Mouse (Mus musculus): ENCODE results near the gene Slit1. TPM values are rescaled to one million over a fixed set of nuclear protein-coding genes. Genes with fewer than 3 reads are reported as not detected.
A peak's percentile ranks its signal among the peaks of the same experiment; 100 is the strongest.

Gene Slit1
- polyA plus RNA-seq, 1 experiment, result 2.7 TPM

DNA sequence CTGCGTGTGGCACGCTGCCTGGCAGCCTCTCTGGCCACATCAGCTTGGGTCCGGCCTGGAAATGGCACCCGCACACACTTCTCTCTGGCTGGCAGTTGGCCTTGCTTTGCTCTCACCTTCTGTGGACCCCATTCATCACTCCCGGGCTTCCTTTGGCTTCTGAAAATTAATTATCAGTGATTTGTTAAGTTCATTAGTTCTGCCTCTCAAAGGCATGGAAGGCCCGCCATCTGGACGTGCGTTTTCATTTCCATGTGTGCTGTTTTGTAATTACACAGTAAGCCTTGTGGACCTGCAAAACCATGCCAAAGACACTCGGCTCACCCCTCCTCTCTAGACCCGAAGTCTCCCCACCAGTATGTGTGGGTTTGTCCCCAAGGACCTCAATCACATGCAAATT is 53.4 kb downstream of the Slit1 start:
- Histone ChIP-seq H3K4me3 (replicated peaks; ENCODE audit: control insufficient read depth, low read depth, low read length) (no peak overlapping the region), H3K27ac (ENCODE audit: control insufficient read depth, insufficient read depth, low read depth, low read length, poor library complexity) (no peak overlapping the region), H3K4me1 (ENCODE audit: control insufficient read depth, insufficient read depth, low read length) (no peaks in the 10 kb centered on the region)
- no peak for TF ChIP-seq POLR2A (IDR thresholded peaks at IDR 0.05; ENCODE audit: borderline replicate concordance, control insufficient read depth, low read depth, low read length)
- TF ChIP-seq CTCF (IDR thresholded peaks at IDR 0.05; ENCODE audit: control insufficient read depth, insufficient read depth, low read length), result no peak
- WGBS, result 80% methylated on average over 10 of the region's 10 CpGs

DNA sequence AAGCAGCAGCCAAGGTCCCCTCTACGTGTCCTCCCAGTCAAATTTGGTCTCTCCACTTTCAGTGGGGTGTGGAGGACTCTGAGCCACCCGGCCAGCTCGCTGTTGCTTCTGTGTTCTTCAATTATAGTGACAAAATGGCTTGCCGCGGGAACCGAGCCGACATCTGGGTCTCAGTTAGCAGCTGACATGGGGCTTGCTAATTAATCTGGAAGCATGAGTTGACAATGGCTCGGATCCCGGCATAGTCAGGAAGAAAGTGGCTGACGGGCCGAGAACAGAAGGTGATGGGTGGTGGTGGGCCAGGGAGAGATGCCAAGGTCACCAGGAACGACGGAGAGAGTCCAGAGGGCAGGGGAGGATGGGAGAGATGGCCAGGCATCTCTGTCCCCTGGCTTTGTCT is 55.2 kb downstream of the Slit1 start:
- Histone ChIP-seq H3K27ac (ENCODE audit: control insufficient read depth, insufficient read depth, low read depth, low read length, poor library complexity) (no peak overlapping the region), H3K4me3 (replicated peaks; ENCODE audit: control insufficient read depth, low read depth, low read length) (no peak overlapping the region), H3K4me1 (ENCODE audit: control insufficient read depth, insufficient read depth, low read length) (no peaks in the 10 kb centered on the region)
- WGBS, result 81% methylated on average over 13 of the region's 13 CpGs
- TF ChIP-seq CTCF (IDR thresholded peaks at IDR 0.05; ENCODE audit: control insufficient read depth, insufficient read depth, low read length) (no peak), POLR2A (IDR thresholded peaks at IDR 0.05; ENCODE audit: borderline replicate concordance, control insufficient read depth, low read depth, low read length) (no peak)

DNA sequence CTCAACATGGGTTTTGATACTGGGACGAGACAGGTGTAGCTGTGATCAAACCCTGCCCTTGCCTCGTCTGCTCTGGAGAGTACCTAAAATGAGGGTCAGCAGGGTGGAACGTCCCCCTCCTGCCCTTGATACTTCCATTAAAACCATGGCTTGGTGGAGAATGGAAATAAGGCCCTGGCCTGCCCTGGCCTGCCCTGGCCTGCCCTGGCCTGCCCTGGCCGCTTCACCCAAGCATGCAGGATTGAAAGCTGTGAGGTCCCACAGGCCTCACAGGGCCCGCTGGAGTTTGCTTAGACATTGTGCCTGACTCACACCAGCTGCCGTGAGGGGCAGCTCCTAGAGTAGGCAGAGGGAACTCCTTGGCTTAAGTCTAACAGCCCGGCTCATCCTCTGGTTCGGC is 55.6 kb downstream of the Slit1 start:
- no peak overlapping the region for H3K4me3 ChIP-seq (replicated peaks; ENCODE audit: control insufficient read depth, low read depth, low read length)

DNA sequence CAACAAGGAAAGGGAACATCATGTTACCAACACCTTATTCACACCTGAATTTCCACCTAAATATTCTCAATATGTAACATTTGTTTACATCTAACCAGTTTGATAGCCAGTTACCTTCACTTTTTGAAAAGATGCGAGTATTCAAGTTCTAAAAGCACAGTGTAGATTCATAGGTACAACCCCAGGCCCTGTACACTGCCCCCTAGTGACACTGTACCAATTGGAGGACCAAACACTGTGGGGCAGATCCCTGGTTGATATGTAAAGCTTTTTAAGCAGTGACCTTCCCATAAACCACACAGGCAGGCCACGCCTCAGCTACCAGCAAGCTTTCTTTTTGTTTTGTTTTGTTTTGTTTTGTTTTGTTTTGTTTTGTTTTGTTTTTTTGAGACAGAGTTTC is 57.3 kb downstream of the Slit1 start:
- H3K27ac ChIP-seq (ENCODE audit: control insufficient read depth, insufficient read depth, low read depth, low read length, poor library complexity), result no peak overlapping the region
- 59% methylated on average over 2 of the region's 2 CpGs for WGBS
- no peaks in the 10 kb centered on the region for H3K4me1 ChIP-seq (ENCODE audit: control insufficient read depth, insufficient read depth, low read length)
- H3K4me3 ChIP-seq (replicated peaks; ENCODE audit: control insufficient read depth, low read depth, low read length), result no peak overlapping the region
- no peak for TF ChIP-seq POLR2A (IDR thresholded peaks at IDR 0.05; ENCODE audit: borderline replicate concordance, control insufficient read depth, low read depth, low read length)
- TF ChIP-seq CTCF (IDR thresholded peaks at IDR 0.05; ENCODE audit: control insufficient read depth, insufficient read depth, low read length), result peak; percentile 14; the same call in 1 of the 2 replicates

More for the DNA sequence above, 55.6 kb downstream of the Slit1 start:
- no peak overlapping the region for H3K27ac ChIP-seq (ENCODE audit: control insufficient read depth, insufficient read depth, low read depth, low read length, poor library complexity)
- no peak for TF ChIP-seq POLR2A (IDR thresholded peaks at IDR 0.05; ENCODE audit: borderline replicate concordance, control insufficient read depth, low read depth, low read length)
- no peak for TF ChIP-seq CTCF (IDR thresholded peaks at IDR 0.05; ENCODE audit: control insufficient read depth, insufficient read depth, low read length)
- H3K4me1 ChIP-seq (ENCODE audit: control insufficient read depth, insufficient read depth, low read length), result no peaks in the 10 kb centered on the region
- WGBS, result 81% methylated on average over 8 of the region's 8 CpGs

DNA sequence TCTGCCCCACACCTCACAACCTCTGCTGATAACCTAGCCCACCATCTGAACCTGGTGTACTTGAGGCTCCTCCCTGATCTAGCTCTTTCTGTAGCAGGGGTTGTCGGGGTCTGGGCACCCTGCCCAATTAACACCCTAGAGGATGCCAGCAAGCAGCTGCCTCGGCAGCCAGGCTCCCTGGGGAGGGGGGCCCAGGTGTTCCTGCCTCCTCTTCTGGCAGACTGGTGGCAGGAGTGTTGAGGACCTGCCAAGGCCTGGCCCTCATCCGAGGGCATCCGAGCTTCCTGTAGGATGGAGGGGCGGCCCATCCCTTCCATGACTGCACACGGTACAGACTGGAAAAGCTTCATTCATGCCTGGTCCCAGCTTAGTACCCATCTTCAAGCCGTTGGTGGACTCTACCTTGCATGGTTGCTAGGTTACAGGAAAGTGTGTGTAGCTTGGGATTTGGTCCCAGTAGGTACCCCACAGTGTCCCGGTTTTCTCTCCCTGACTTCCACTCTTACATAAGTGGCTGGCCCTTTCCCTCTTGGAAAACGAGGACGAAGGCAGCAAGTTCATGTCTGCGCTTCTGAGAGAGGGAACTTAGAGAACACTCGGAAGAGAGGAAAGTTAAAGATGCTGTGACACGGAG is 57.9 kb downstream of the Slit1 start:
- H3K4me3 ChIP-seq (replicated peaks; ENCODE audit: control insufficient read depth, low read depth, low read length), result no peak overlapping the region
- 67% methylated on average over 13 of the region's 13 CpGs for WGBS
- no peak for TF ChIP-seq CTCF (IDR thresholded peaks at IDR 0.05; ENCODE audit: control insufficient read depth, insufficient read depth, low read length)
- no peak for TF ChIP-seq POLR2A (IDR thresholded peaks at IDR 0.05; ENCODE audit: borderline replicate concordance, control insufficient read depth, low read depth, low read length)
- no peaks in the 10 kb centered on the region for H3K4me1 ChIP-seq (ENCODE audit: control insufficient read depth, insufficient read depth, low read length)
- H3K27ac ChIP-seq (ENCODE audit: control insufficient read depth, insufficient read depth, low read depth, low read length, poor library complexity), result no peak overlapping the region

DNA sequence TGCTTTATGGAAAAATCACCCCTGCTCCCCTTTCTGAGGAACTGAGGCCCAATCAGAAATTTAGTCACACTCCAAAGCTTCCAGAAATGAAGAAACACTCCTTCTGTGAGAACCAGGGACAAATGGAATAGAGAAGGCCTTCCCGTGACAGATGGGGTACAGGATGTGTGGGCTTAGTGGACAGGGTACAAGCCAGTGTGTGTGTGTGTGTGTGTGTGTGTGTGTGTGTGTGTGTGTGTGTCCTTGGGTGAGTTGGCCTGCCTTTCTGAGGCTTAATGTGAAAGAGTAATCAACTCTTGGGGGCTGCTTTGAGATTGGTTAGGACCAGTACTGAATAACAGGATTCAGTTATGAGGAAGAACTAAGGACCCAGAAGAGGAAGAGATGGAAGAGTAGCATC is 58.6 kb downstream of the Slit1 start:
- 55% methylated on average over 1 of the region's 1 CpGs for WGBS

DNA sequence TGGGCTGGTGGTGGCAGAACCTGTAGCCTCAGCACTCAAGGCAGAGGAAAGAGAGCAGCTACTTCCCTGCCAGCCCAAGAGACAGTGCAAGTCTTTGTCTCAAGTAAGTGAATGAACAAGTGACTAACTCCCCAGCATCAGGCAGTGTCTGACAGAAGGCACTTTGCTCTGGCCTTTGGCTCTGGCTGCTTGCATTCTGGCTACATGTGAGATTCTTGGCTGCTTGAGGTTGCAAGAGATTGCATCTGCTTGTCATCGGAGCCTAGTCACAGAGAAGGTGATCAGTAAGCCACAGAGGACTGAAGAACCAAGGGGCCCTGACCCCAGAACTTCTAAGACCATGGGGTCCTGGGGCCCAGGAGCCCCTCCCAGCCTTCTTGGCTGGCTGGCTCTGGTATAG is 59.5 kb downstream of the Slit1 start:
- TF ChIP-seq CTCF (IDR thresholded peaks at IDR 0.05; ENCODE audit: control insufficient read depth, insufficient read depth, low read length) (no peak), POLR2A (IDR thresholded peaks at IDR 0.05; ENCODE audit: borderline replicate concordance, control insufficient read depth, low read depth, low read length) (no peak)
- H3K4me3 ChIP-seq (replicated peaks; ENCODE audit: control insufficient read depth, low read depth, low read length), result no peak overlapping the region
- H3K4me1 ChIP-seq (ENCODE audit: control insufficient read depth, insufficient read depth, low read length), result no peaks in the 10 kb centered on the region
- 70% methylated on average over 1 of the region's 1 CpGs for WGBS
- no peak overlapping the region for H3K27ac ChIP-seq (ENCODE audit: control insufficient read depth, insufficient read depth, low read depth, low read length, poor library complexity)

More for the DNA sequence above, 58.6 kb downstream of the Slit1 start:
- Histone ChIP-seq H3K27ac (ENCODE audit: control insufficient read depth, insufficient read depth, low read depth, low read length, poor library complexity) (no peak overlapping the region), H3K4me3 (replicated peaks; ENCODE audit: control insufficient read depth, low read depth, low read length) (no peak overlapping the region), H3K4me1 (ENCODE audit: control insufficient read depth, insufficient read depth, low read length) (no peaks in the 10 kb centered on the region)
- TF ChIP-seq POLR2A (IDR thresholded peaks at IDR 0.05; ENCODE audit: borderline replicate concordance, control insufficient read depth, low read depth, low read length) (no peak), CTCF (IDR thresholded peaks at IDR 0.05; ENCODE audit: control insufficient read depth, insufficient read depth, low read length) (no peak)

- Histone ChIP-seq H3K27ac (ENCODE audit: control insufficient read depth, insufficient read depth, low read depth, low read length, poor library complexity) (no peak overlapping the region), H3K4me1 (ENCODE audit: control insufficient read depth, insufficient read depth, low read length) (no peaks in the 10 kb centered on the region), H3K4me3 (replicated peaks; ENCODE audit: control insufficient read depth, low read depth, low read length) (no peak overlapping the region)
- TF ChIP-seq CTCF (IDR thresholded peaks at IDR 0.05; ENCODE audit: control insufficient read depth, insufficient read depth, low read length) (no peak), POLR2A (IDR thresholded peaks at IDR 0.05; ENCODE audit: borderline replicate concordance, control insufficient read depth, low read depth, low read length) (no peak)
- 78% methylated on average over 1 of the region's 1 CpGs for WGBS
These were observed 63.2 kb downstream of the Slit1 start for GRCm38 (mm10) chr19:41680267-41680666.

- Histone ChIP-seq H3K4me3 (replicated peaks; ENCODE audit: control insufficient read depth, low read depth, low read length) (no peak overlapping the region), H3K4me1 (ENCODE audit: control insufficient read depth, insufficient read depth, low read length) (no peaks in the 10 kb centered on the region), H3K27ac (ENCODE audit: control insufficient read depth, insufficient read depth, low read depth, low read length, poor library complexity) (no peak overlapping the region)
- WGBS, result 51% methylated on average over 15 of the region's 15 CpGs
- no peak for TF ChIP-seq CTCF (IDR thresholded peaks at IDR 0.05; ENCODE audit: control insufficient read depth, insufficient read depth, low read length)
- no peak for TF ChIP-seq POLR2A (IDR thresholded peaks at IDR 0.05; ENCODE audit: borderline replicate concordance, control insufficient read depth, low read depth, low read length)
These were observed 64.4 kb downstream of the Slit1 start for GRCm38 (mm10) chr19:41679028-41679427.

Measured in bone marrow, adult 2 months (tissue).